Mouse (Mus musculus) embryonic fibroblast, embryonic 13.5 days (primary cell): ENCODE results near the gene Phldb3.

ENCODE experiments used
- CTCF ChIP-seq: IDR thresholded peaks from 2 replicates; pipeline ENCODE4 v1.5.1; 2011; ENCODE audit warnings: mild to moderate bottlenecking, control low read depth, low read length, moderate library complexity, borderline replicate concordance; ENCODE audit not compliant: insufficient read depth
- POLR2A ChIP-seq: IDR thresholded peaks from 2 replicates; pipeline ENCODE4 v1.6.1; 2011; ENCODE audit warnings: low read depth, mild to moderate bottlenecking, control low read depth, low read length, moderate library complexity

GRCm38 (mm10) chr7:24630116-24630880 is 19.7 kb downstream of the Phldb3 start:
- no peak for TF ChIP-seq CTCF
- no peak for TF ChIP-seq POLR2A
